Mouse (Mus musculus) liver, embryonic 13.5 days (tissue): ENCODE data around the gene Upf3b. TPM values are rescaled to one million over a fixed set of nuclear protein-coding genes. Genes with fewer than 3 reads are reported as not detected.
"Not testable (repeated sequence)": the region's sequence is repeated elsewhere in the genome, so short reads cannot be mapped to it uniquely, and the experiment has no call there.

Source experiments
- ATAC-seq: fragments of 200-750 bp; cut with Nextera tagmentation; 2 replicates; pipeline ENCODE4 v1.8.0; 2017; ENCODE audit warnings: low read depth, mild to moderate bottlenecking, moderate number of reproducible peaks, moderate library complexity
- DNase-seq: peaks from one replicate; pipeline ENCODE4 v3.0.0; 2022
- H3K27ac ChIP-seq: fragments of 300-500 bp; sonication (generic); 2 replicates; pipeline ENCODE4 v1.5.1; 2015; ENCODE audit warnings: moderate library complexity, mild to moderate bottlenecking, inconsistent platforms
- H3K27me3 ChIP-seq: fragments of 300-500 bp; sonication (generic); 2 replicates; pipeline ENCODE4 v1.6.1; 2015; ENCODE audit warnings: mild to moderate bottlenecking, inconsistent platforms
- H3K36me3 ChIP-seq: fragments of 300-500 bp; sonication (generic); 2 replicates; pipeline ENCODE4 v1.6.1; 2015; ENCODE audit warnings: mild to moderate bottlenecking, inconsistent platforms
- H3K4me1 ChIP-seq: fragments of 300-500 bp; sonication (generic); replicated peaks from 2 replicates; pipeline ENCODE4 v1.6.1; 2015; ENCODE audit warnings: inconsistent platforms
- H3K4me2 ChIP-seq: fragments of 300-500 bp; sonication (generic); 2 replicates; pipeline ENCODE4 v1.6.1; 2015; ENCODE audit warnings: inconsistent platforms, mild to moderate bottlenecking, moderate library complexity
- H3K4me3 ChIP-seq: fragments of 300-500 bp; sonication (generic); replicated peaks from 2 replicates; pipeline ENCODE4 v1.5.1; 2015; ENCODE audit warnings: mild to moderate bottlenecking, inconsistent platforms
- H3K9ac ChIP-seq: fragments of 300-500 bp; sonication (generic); 2 replicates; pipeline ENCODE4 v1.6.1; 2015; ENCODE audit warnings: mild to moderate bottlenecking, inconsistent platforms
- H3K9me3 ChIP-seq: fragments of 300-500 bp; sonication (generic); replicated peaks from 2 replicates; pipeline ENCODE4 v1.6.1; 2016; ENCODE audit warnings: inconsistent platforms
- WGBS: fragments of 180-500 bp; shearing (Covaris S2); methylation state at CpG from one replicate; pipeline ENCODE4 v1.1.7; 2015; ENCODE audit not compliant: insufficient replicate concordance; 5-methylcytosine and 5-hydroxymethylcytosine counted together
- polyA plus RNA-seq: library from polyadenylated mRNA; unstranded; fragments of >200 nt; fragmentation: Nextera tagmentation; extraction: Ambion mirVana; gene quantifications from 2 replicates; pipeline ENCODE4 v1.2.1, GENCODE M21; 2015

Gene Upf3b
- 13.0 and 14.7 TPM in 2 replicates for polyA plus RNA-seq

- no peaks in the 10 kb centered on the region for H3K9me3 ChIP-seq
- H3K4me2 ChIP-seq = peak within 1 kb of the TSS; percentile 77
- peak; percentile 90 for DNase-seq
- no peaks in the 10 kb centered on the region for H3K27me3 ChIP-seq
- H3K4me3 ChIP-seq = peak within 1 kb of the TSS; percentile 68
- 0 out of 2 replicates have a peak, but pooled peaks cover 8% of the 10 kb centered on the region for H3K36me3 ChIP-seq
- H3K9ac ChIP-seq = peak within 1 kb of the TSS; percentile 78
- ATAC-seq = peak; percentile 96
- 10% methylated on average over 30 of the region's 30 CpGs for WGBS
- H3K27ac ChIP-seq = peak within 1 kb of the TSS; percentile 88
- peaks cover 4% of the 10 kb centered on the region for H3K4me1 ChIP-seq
Measured at GRCm38 (mm10) chrX:37110193-37110880, at the start of gene Upf3b. Gene Upf3b (minus strand): TSS chrX:37110322.

DNA sequence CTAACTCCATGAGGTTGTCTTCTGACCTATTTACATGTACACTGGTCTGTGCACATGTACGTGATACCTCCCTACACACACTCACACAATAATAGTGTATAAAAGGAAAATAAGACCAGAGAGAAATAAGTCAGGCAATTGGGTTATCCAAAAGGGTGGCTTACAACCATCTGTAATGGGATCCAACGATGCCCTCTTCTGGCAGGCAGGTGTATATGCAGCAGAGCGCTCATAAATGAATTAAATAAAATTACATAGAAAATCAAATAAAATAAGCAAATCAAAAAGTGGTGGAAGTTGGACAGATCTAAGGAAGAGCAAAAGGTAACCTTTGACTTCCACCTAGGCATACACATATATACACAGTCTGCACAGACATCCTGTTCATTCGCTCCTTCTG, 47.7 kb upstream of the Upf3b start:
- H3K27me3 ChIP-seq = no peaks in the 10 kb centered on the region
- WGBS = 48% methylated on average over 4 of the region's 4 CpGs

GRCm38 (mm10) chrX:37144954-37145353, 34.8 kb upstream of the Upf3b start:
- Histone ChIP-seq H3K9me3 (no peaks in the 10 kb centered on the region), H3K4me2 (no peak overlapping the region), H3K4me1 (no peaks in the 10 kb centered on the region), H3K27ac (no peak overlapping the region), H3K4me3 (no peak overlapping the region), H3K27me3 (no peaks in the 10 kb centered on the region), H3K9ac (no peak overlapping the region), H3K36me3 (peaks cover 26% of the 10 kb centered on the region; the same call in 1 of the 2 replicates)
- 80% methylated on average over 2 of the region's 2 CpGs for WGBS
- no peak for ATAC-seq
- peak; percentile 20 for DNase-seq

More for the DNA sequence above, 47.7 kb upstream of the Upf3b start:
- ATAC-seq = no peak
- H3K4me3 ChIP-seq = no peak overlapping the region
- H3K4me2 ChIP-seq = no peak overlapping the region
- DNase-seq = no peak
- no peak overlapping the region for H3K27ac ChIP-seq
- H3K36me3 ChIP-seq = peaks cover 7% of the 10 kb centered on the region; the same call in 1 of the 2 replicates
- H3K9me3 ChIP-seq = no peaks in the 10 kb centered on the region
- no peak overlapping the region for H3K9ac ChIP-seq
- H3K4me1 ChIP-seq = no peaks in the 10 kb centered on the region

DNA sequence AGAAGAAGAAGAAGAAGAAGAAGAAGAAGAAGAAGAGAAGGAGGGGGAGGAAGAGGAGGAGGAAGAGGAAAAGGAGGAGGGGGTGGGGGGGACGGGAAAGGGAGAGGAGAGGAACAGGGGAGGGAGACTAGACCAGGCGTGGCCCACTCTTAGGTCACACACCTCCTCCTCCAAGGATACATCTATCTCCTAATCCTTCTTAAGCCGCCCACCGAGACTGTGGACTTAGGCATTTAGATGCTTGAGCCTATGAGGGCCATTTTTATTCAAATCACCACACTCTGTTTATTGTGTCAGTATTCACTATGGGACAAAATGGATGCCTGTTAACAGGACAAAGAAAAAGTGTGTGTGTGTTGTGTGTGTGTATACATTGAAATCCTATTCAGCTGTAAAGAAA, 34.4 kb upstream of the Upf3b start:
- ATAC-seq, DNase-seq, H3K27me3 ChIP-seq, H3K4me3 ChIP-seq, H3K9me3 ChIP-seq, H3K4me2 ChIP-seq, H3K4me1 ChIP-seq, H3K9ac ChIP-seq, H3K27ac ChIP-seq: not testable (repeated sequence)
- peaks cover 26% of the 10 kb centered on the region; the same call in 1 of the 2 replicates for H3K36me3 ChIP-seq
- WGBS = no CpG with 5 or more reads among the region's 4 CpGs

DNA sequence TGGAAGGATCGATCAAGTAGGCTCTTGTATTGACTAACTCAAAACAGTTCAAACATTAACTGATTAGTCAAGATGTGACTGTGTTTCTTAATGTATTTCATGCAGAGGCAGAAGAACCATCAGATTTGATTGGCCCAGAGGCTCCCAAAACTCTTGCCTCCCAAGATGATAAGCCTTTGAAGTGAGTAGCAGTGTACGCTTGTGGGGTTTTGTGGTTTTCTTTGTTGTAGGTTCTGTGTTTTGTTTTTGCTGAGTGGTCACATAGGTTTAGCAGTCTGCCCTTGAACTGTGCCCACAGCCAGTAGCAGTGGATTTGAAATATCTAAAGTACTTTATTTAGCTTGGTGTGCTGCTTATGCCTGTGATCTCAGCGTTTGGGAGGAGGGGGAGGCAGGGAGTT, 31.6 kb upstream of the Upf3b start:
- H3K36me3 ChIP-seq = peaks cover 39% of the 10 kb centered on the region
- 71% methylated on average over 3 of the region's 3 CpGs for WGBS
- no peak overlapping the region for H3K4me3 ChIP-seq
- no peak overlapping the region for H3K9ac ChIP-seq
- DNase-seq = no peak
- H3K9me3 ChIP-seq = no peaks in the 10 kb centered on the region
- no peaks in the 10 kb centered on the region for H3K27me3 ChIP-seq
- H3K4me2 ChIP-seq = no peak overlapping the region
- no peaks in the 10 kb centered on the region for H3K4me1 ChIP-seq
- no peak overlapping the region for H3K27ac ChIP-seq
- ATAC-seq = no peak

- peak; percentile 61 for DNase-seq
- H3K4me1 ChIP-seq = peaks cover 13% of the 10 kb centered on the region
- H3K27ac ChIP-seq = peak within 1 kb of the TSS; percentile 68
- no peaks in the 10 kb centered on the region for H3K27me3 ChIP-seq
- peak within 1 kb of the TSS; percentile 79 for H3K9ac ChIP-seq
- peak within 1 kb of the TSS; percentile 74 for H3K4me3 ChIP-seq
- H3K36me3 ChIP-seq = 0 out of 2 replicates have a peak, but pooled peaks cover under 1% of the 10 kb centered on the region
- H3K4me2 ChIP-seq = peak within 1 kb of the TSS; percentile 69
- ATAC-seq = peak; percentile 88
- no peaks in the 10 kb centered on the region for H3K9me3 ChIP-seq
- WGBS = 8% methylated on average over 55 of the region's 58 CpGs
Measured at GRCm38 (mm10) chrX:37126671-37127358, 16.7 kb upstream of the Upf3b start, which contains the start of gene Nkap. Gene Nkap (plus strand): TSS chrX:37126795.

- no peak overlapping the region for H3K27ac ChIP-seq
- 93% methylated on average over 7 of the region's 7 CpGs for WGBS
- H3K27me3 ChIP-seq = no peaks in the 10 kb centered on the region
- H3K4me3 ChIP-seq = no peak overlapping the region
- peaks cover 13% of the 10 kb centered on the region for H3K4me1 ChIP-seq
- no peaks in the 10 kb centered on the region for H3K9me3 ChIP-seq
- H3K36me3 ChIP-seq = no peaks in the 10 kb centered on the region
- DNase-seq (no peak), ATAC-seq (no peak)
- no peak overlapping the region for H3K4me2 ChIP-seq
- no peak overlapping the region for H3K9ac ChIP-seq
Measured at GRCm38 (mm10) chrX:37125511-37125910, 15.4 kb upstream of the Upf3b start.

- Histone ChIP-seq H3K4me1 (no peaks in the 10 kb centered on the region), H3K27ac (no peak overlapping the region), H3K9ac (no peak overlapping the region), H3K27me3 (no peaks in the 10 kb centered on the region), H3K9me3 (no peaks in the 10 kb centered on the region), H3K4me2 (no peak overlapping the region), H3K36me3 (no peaks in the 10 kb centered on the region), H3K4me3 (no peak overlapping the region)
- no peak for ATAC-seq
- WGBS = 57% methylated on average over 5 of the region's 5 CpGs
- DNase-seq = no peak
Measured at GRCm38 (mm10) chrX:37120212-37120611, 10.1 kb upstream of the Upf3b start.

- H3K27me3 ChIP-seq = no peaks in the 10 kb centered on the region
- no peak for DNase-seq
- H3K4me1 ChIP-seq = no peaks in the 10 kb centered on the region
- no peak overlapping the region for H3K4me2 ChIP-seq
- WGBS = 46% methylated on average over 3 of the region's 3 CpGs
- no peak overlapping the region for H3K9ac ChIP-seq
- H3K27ac ChIP-seq = no peak overlapping the region
- H3K9me3 ChIP-seq = no peaks in the 10 kb centered on the region
- no peak for ATAC-seq
- H3K4me3 ChIP-seq = no peak overlapping the region
- no peaks in the 10 kb centered on the region for H3K36me3 ChIP-seq
Measured at GRCm38 (mm10) chrX:37119585-37119984, 9.5 kb upstream of the Upf3b start.

DNA sequence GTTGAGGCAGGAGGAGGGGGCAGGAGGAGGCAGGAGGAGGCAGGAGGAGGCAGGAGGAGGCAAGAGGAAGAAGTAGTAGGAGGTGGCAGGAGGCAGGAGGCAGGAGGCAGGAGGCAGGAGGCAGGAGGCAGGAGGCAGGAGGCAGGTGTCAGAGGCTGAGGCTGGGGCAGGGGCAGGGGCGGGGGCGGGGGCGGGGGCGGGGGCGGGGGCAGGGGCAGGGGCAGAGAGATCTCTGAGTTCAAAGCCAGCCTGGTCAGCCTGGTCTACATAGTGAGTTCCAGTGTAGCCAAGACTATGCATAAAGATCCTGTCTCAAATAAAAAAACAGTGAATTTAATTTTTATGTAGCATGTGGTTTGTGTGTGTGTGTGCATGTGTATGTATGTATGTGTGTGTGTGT, 7.0 kb upstream of the Upf3b start:
- H3K4me1 ChIP-seq = no peaks in the 10 kb centered on the region
- H3K9me3 ChIP-seq = no peaks in the 10 kb centered on the region
- H3K4me2 ChIP-seq = no peak overlapping the region
- ATAC-seq (no peak), DNase-seq (no peak)
- H3K9ac ChIP-seq = no peak overlapping the region
- 5% methylated on average over 4 of the region's 5 CpGs for WGBS
- no peaks in the 10 kb centered on the region for H3K36me3 ChIP-seq
- no peaks in the 10 kb centered on the region for H3K27me3 ChIP-seq
- no peak overlapping the region for H3K4me3 ChIP-seq
- H3K27ac ChIP-seq = no peak overlapping the region

DNA sequence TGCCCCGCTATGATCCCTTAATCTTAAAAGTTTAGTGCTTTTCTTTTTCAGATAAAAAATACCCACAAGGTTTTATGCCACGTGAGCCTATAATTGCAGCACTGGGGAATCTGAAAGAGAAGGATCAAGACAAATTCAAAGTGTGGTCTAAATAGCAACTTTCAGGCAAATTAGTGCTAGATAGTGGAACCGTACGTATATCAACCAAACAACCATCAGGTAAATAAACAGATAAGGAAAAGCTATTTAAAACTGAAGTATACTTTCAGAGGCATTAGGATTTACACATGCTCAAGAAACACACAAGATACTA, 715 bp upstream of the Upf3b start:
- Histone ChIP-seq H3K27ac (no peak overlapping the region), H3K27me3 (no peaks in the 10 kb centered on the region), H3K4me1 (peaks cover 4% of the 10 kb centered on the region), H3K36me3 (0 out of 2 replicates have a peak, but pooled peaks cover 8% of the 10 kb centered on the region), H3K9ac (no peak overlapping the region), H3K9me3 (no peaks in the 10 kb centered on the region), H3K4me3 (peak overlapping the region; percentile 68), H3K4me2 (peak overlapping the region; percentile 51)
- no peak for DNase-seq
- 61% methylated on average over 4 of the region's 4 CpGs for WGBS
- no peak for ATAC-seq
